Mouse (Mus musculus) spleen, postnatal 14 days (tissue): Measurements from ENCODE around the gene Tpcn1.

Experiments
- DNase-seq, 2 experiments: peaks; one replicate each; pipeline ENCODE4 v3.0.0; 2021 to 2022; ENCODE audit warnings: low spot score in 2 of 2

Gene Tpcn1

DNA sequence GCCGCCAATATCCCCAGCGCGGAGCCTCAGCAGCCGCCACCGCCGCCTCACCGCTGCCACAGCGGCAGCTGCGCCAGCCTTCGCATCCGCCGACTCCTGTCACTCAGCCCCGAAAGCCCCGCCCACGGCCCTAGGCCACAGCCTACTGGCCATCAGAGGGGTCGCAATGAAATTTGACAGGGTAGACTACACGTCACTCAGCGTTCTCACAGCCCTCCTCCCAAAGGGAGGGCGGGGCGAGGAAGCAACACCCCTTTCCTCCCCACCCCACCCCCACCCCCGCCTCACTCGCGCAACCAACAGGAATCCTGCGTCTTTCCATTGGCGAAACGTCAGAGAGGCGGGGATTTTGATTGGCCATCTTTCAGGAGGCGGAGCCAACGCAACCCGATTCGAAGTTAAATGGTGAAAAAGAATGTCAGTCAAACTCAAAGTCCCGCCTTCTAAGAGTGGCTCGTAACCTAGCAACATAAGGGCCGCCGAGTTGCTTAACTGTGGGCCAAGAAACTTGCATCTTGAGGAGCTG is at the start of gene Tpcn1, which contains the start of gene Iqcd:
Tpcn1 (minus strand) TSS at position 105 of the 526 bp plus-strand sequence.
Iqcd (plus strand) TSS at position 448 of the 526 bp plus-strand sequence.
- DNase-seq = peak; percentile 98 to 99

DNA sequence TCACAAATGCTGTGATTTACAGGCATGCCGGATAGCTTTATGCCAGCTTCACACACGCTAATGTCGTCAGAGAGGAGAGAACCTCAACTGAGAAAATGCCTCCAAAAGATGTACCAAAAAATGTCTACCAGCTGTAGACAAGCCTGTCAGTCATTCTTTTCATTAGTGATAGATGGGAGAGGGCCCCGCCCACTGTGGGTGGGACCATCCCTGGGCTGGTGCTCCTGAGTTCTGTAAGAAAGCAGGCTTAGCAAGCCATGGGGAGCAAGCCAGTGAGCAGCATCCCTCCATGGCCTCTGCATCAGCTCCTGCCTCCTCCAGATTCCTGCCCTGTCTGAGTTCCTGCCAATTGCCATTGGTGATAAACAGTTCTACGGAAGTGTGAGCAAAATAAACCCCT is 47.2 kb upstream of the Tpcn1 start:
- DNase-seq = no peak

DNA sequence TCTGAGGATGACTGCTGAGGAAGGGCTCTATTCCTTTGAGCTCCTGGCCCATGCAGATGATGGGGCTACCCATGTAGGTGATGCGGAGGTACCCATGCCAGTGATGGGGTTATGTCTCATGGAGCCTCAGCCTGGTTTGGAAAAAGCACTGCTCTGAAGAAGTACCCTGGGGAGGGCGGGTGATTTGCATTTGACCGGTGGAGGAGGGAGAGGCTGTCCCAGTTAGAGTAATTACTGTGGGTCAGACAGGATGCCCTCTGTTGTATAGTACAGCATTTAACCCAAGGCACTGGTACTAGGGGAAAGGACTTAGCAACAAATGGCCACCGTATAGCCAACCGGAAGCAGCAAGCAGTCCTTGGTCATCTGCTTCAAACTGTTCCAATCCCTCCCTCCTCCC is 46.4 kb upstream of the Tpcn1 start:
- DNase-seq = no peak

DNA sequence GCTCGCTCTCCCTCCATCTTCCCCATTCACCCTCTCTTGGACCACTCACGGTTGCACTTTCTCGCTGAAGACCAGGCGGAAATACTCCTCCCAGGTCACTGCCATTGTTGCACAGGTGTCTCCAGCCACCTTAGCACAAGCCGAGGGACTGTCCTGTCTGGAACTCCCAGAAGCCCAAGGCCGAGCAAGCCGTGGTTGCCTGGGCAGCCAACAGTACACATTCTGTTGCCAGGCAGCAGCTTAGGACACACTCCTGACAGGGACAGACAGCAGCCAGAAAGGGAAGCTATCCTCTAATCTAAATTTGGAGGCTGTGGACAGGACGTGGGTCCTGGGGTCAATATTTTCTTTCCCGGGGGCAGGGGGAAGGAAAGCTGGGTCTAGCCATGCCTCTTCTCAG is 45.7 kb upstream of the Tpcn1 start, which contains the start of gene Cfap73:
Cfap73 (minus strand) TSS at position 105 of the 400 bp plus-strand sequence.
- no peak for DNase-seq

DNA sequence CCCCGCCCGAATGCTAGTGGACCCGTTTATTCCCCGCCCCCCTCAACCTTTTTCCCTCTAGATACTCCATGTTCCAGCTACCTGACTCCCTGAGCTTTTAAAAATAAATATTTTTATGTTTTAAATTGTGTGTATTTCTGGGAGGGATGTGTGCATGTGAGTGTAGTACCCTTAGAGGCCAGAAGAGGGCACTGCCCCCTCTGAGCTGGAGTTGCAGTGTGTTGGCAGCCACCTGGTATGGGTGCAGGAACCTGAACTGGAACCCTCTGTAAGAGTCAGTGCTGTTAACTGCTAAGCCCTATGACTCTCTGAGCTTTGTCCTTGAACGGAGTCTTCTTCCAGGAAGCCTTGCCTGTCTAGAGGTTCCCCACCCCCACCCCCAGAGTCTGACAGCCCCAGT is 43.4 kb upstream of the Tpcn1 start:
- DNase-seq = no peak

DNA sequence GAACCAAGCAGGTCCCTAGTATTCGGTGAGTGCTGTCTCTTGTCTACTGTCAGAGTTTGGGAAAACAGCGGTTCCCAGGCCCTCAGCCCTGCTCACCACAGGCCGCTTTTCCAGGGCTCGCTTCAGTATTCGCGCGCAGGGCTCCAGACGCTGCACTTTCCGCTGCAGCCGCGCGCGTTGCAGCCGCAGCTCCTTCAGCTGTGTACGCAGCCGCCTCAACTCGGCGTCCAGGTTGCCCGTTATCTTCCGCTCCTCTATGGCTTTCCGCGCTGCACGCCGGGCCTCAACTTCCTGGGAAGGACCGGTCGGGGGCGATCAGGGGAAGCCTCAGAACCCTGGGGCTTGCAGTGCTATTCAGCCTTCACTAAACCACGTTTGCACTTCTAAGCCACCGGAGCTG is 42.7 kb upstream of the Tpcn1 start:
- no peak for DNase-seq

DNA sequence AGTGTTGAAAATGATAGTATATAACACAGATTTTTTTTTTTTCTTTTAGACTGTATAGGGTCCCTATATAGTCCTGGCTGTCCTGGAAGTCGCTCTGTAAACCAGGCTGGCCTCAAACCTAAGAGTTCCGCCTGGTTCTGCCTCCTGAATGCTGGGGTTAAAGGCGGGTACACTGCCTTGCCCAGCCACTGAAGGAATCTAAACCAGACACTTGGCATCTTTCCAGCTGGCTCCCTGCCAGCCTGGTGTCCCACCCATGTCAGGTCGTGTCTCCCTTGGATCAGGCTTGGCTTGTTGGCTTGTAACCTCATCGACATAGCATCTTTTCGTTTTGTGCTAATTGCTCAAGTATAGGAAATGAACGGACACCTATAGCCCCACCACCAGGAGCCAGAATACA is 40.2 kb upstream of the Tpcn1 start:
- no peak for DNase-seq

DNA sequence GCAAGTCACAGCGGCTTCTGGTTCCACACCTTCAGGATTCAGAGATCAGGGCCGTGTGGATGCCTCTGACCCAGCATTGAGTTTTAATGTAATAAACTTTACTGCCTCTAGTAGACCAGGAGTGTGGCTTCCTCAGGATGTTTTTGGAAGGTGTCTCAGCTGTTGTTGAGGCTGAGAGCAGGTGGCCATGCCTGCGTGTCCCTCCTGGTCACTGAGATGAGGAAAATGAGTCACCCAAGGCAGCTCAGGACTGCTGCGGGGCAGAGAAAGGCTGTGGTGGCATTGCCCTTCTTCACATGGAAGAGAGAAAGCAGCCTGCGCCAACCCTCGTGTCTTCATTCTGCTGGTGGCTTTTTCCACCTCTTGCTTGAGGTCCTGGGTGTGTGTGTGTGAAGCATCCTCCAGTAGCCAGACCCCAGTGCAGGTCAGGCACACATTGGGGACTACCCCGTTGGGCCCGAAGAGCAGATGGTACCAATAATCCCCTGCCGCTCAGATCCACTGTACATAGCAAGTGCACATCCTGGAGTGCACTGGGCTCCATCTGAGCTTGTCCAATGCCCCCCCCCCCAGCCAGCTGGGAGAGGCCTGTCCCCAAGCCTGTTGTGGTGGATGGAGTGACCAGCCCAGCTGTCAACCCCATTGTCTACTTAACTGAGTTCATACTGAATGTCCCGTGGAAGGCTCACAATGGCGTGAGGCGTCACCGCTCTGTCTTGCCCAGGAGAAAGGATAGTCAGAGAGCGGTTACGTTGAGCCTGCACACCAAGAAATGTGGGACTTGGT is 39.2 kb upstream of the Tpcn1 start:
- DNase-seq = no peak

DNA sequence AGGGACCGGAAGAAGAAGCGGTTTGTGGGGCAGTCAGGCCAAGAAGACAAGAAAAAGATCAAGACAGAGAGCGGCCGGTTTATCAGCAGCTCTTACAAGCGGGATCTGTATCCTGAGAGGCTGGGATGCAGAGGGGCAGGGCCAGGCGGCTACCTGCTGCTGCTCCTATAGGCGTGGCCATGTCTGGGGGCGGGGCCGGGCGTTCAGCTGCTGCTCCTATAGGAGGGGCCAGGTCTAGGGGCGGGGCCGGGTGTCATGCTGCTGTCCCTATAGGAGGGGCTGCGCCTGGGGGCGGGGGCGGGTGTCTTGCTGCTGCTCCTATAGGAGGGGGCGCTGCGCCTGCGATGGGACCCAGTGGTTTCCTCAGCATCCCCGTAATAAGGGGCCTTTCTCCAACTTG is 37.9 kb upstream of the Tpcn1 start:
- no peak for DNase-seq

DNA sequence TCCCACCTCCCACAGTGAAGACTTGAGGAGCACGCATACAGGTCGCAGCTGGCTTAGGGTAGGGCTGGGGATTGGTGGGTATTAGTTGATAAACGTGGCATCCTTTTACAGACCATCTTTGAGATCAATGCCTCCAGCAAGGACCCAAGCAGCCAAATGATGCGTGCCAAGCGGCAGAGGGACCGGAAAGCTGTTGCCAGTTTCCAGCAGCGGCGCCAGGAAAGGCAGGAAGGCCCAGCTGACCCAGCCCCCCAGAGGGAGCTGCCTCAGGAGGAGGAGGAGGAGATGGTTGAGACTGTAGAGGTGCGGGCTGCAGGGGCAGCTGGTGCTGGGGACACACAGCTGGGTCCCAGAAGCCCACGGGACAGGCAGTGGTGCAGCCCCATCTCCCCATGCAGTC is 36.0 kb upstream of the Tpcn1 start:
- no peak for DNase-seq

DNA sequence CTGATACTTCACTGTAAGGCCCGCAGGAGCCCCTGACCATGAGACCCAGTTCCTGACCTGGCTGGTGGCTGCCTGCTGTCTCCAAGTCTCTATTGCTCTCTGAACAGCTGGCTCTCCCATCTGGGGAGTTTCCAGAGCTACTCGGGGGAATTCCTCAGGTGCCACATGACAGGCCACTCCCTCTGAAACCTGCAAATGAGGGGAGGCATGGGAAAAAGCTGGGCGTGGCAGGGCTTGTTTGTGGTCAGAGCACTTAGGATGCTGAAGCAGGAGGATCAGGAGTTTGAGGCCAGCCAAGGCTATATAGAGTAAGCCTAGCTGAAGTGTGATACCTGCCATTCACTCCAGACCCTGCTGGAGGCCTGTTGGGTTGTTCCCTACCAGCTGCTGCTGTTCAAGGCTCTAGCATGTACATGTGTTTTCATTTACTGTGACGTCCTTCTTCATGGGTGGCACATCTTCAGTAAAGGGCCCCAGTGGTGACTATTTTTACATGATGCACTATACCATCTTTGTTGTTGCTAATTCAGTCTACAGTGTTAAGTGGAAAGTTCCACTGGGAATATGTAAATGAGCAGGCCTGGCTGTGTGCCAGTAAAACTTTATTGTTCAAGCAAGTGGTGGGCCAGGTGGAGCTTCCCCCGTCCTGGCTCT is 33.9 kb upstream of the Tpcn1 start:
- DNase-seq = no peak

DNA sequence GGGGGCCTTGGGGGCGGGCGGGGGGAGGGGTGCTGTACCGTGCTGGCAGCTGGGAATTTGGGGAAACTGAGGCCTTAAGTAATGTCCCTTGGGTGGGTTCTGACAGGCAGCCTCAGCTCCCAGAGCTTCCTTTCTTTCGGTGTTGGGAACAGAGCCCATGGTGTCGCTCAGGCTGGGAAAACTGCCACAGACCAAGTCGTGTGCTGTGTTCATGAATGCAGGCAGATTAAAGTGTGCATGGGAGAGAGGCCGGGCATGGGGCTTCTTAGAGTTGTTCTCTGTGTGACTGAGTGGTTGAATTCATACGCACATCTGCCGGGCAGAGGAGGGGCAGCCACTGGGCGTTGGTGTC is 33.3 kb upstream of the Tpcn1 start:
- no peak for DNase-seq

DNA sequence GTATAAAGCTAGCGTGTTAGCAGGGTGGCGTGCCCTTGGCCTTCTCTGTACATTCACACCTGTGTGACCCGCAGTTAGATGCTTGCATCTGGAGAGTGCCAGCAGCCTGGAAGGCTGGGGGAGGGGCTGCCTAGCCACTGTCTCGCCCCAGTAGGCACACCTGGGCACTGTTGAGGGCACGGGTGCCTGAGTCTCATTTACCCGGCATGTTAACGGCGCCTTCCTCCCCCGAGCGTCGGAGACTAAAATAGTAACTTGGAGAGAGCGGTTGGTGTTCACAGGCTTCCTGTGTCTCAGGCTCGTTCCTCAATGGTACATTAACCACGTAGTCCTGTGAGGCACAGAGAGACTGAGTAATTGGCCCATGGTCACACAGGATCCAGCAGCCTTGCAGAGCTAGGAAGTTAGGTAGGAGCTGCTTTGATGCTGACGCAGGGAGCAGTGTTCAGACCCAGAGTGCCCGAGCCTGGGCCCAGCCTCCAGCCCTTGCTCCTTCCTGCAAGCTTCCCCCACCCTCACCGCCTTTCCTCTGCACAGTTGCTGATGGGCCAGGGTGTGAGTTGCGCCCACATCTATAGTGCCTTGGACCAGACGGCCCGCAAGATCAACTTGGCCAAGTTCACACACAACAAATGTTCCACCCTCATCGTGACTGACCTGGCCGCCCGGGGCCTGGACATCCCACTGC is 32.7 kb upstream of the Tpcn1 start:
- peak; percentile 44 to 47 for DNase-seq

DNA sequence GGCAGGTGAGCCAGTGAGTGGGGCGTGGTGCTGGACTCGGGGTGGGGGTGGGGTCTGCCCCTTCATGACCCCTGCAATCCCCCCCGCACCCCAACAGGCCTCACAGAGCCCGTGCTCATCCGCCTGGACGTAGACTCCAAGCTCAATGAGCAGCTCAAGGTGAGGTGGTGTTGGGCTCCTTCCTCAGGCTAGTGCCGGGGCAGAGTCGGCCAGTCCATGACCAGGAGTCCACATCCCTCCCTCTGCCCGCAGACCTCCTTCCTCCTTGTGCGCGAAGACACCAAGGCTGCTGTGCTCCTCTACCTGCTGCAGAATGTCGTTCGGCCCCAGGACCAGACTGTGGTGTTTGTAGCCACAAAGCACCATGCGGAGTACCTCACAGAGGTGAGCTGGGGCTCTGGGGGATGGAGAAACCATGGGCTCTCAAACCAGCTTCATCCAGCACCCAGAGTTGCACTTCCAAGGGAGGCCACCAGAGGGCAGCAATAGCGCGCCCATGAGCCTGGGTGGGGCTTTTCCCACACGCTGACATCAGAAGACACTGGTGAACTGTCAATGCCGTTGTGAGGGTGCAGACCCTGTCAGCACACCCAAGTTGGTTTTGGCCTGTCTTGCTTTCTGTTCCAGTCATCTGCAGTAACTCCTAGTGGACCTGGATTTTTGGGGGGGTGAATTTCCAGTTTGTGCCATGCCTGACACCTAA is 32.1 kb upstream of the Tpcn1 start:
- DNase-seq = peak; percentile 78 to 85

DNA sequence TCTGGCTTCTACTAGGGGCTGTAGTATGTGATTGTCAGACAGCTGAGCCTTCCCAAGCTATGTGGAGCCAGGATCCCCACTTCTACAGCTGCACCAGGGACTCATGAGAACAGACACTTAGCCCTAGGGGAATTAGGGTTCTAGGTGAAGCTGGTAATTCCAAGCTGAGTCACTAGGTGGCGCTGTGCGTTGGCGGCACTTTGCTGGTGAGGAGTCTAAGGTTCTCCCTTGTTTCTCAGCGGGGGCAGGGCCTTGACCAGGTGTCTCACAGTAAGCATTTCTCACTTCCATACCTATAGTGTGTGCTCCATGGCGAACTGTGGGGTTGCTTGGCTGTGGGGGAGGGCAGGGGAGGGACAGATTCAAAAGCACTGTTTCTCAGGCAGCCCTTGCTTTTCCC is 30.7 kb upstream of the Tpcn1 start:
- DNase-seq = peak; percentile 66 to 82

DNA sequence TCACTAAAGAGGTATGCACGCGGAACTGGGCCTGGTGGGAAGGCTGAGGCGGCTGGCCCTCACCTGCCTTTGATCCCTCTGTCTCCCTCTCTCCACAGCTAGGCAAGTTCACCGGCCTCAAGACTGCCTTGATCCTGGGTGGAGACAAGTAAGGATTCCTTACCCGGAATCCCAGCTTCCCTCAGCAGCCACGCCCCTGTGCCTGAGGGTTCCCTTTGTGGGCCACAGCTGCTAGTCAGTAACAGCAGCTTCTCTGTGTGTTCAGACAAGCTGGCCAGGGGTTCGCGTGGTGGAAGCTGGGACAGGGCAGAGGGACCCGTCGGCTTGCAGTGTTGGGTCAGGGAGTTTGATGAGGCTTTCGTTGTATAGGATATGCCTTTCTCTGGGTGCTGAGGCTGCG is 30.3 kb upstream of the Tpcn1 start:
- DNase-seq = no peak

DNA sequence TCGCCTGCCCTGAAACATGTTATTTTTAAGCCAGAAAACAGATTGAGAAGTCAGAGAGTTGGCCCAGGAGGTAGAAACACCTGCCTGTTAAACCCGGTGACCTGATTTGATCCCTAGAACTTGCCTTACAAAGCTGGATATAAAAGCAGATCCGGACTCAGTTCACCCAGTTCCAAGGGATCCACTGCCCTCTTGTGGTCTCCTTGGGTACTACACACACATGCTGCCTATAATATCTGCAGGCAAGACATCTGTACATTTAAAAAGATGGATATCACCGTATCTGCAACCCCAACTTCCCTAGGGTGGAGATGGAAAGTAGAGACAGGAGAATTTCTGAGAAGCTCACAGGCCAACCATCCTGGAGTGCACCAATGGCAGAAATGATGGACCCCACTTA is 27.4 kb upstream of the Tpcn1 start:
- DNase-seq = peak in 1 of 2 experiments; percentile 49

DNA sequence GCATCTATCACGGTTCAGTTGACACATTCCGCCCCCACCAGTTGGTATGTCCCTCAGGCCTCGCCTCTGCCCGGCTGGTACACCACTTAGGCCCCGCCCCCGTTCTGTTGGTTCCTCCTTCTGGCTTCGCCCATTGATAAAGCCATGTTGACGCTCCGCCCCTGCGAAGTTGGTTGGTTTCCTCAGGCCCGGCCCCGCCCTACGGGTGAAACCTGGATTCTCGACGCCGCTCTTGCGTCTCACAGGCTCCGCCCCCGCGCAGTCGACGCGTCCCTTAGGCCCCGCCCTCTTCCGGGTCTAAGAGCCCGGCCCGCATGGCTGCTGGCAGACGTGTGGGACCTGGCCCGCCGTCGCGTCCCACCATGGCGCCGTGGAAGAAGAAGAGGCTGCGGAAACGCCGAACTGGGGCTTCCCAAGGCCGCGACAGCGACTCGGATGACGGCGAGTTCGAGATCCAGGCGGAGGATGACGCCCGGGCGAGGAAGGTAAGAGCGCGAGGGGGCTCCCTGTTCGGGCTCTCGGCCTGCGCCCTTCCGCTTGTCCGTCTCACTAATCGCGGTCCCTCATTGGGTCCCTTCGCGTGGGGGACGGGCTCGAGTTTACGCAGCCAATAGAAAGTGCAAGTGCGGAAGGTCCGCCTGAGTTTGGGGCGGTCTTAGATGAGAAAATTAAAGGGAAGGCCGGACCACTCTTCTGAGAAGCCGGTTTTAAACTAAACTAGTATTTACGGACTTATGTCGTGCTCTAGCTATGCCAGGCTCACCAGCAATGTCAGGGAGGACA is 24.5 kb upstream of the Tpcn1 start:
- DNase-seq = peak; percentile 99 to 100

DNA sequence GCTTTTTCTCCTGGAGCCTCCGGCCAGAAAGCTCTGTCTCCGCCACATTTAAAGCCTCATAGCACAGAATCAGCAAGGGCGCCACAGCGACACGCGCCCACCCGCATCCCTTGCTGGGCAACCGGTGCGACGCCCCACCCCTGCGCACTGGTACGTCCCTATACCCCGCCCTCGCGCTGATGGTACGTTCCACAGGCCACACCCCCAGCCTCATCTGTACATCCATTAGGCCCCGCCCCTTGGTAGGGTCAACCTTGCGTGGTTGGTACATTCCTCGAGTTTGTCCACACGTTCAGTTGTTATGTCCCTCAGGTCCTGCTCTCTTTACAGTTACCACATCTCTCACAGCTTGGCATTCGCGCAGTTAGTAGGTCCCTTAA is 24.0 kb upstream of the Tpcn1 start, which contains the start of the genes Rita1 and Ddx54:
Rita1 (minus strand) TSS at position 148 of the 380 bp plus-strand sequence.
Ddx54 (plus strand) TSS at position 298 of the 380 bp plus-strand sequence.
- DNase-seq = peak; percentile 95 to 96

DNA sequence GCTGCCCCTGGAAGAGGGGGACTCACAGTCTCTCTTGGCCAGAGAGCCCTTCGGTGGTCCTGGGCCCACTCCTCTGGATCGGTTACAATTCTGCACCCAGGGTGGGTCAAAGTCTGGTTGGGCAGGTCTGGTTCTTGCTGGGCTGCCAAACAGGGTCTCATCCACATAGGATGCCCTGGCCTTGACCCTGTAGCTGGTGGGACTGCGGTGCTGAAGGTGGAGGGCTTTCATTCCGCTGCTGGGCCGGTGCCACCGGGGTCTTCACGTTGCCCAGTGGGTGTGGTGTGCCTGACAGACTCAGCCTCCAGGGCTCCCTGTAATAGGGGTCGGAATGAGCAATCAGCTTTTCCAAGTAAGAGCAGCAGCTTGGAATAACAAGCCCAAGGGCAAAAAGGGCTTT is 22.9 kb upstream of the Tpcn1 start:
- DNase-seq = no peak

DNA sequence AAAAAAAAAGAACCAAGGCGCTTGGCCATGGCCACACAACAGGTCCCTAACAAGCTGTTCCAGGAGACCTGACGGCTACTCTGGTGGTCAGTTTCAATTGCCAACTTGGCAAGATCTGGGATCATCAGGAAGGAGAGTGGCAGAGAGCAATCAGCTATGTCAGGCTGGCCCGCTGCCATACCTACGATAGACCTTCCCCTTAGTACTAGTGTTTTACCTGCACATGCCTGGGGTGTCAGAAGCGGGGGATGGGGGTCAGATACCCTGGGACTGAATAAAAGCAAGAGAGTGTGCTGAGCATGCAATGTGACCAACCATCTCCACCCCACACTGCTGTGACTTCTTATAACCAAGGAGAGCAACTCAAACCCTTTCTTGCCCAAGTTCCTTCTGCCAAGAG is 22.4 kb upstream of the Tpcn1 start:
- no peak for DNase-seq
